Comparison of ENCODE assay signal across 17 mouse cellular contexts in genomic region chr3:100989417-100989816, GRCm38 (mm10). TPM values are rescaled to one million over a fixed set of nuclear protein-coding genes. Genes with fewer than 3 reads are reported as not detected.
DNase-seq lines count a peak whose midpoint lies in the region; TF ChIP-seq lines count a peak whose summit lies in the region.
"Had no signal": no experiment of that assay in that cellular context is flagged by ENCODE, and none has a peak within 500 bp of the region (broad histone marks: within the 10 kb centered on the region; RNA-seq: fewer than 3 reads in every experiment).

No protein-coding gene starts in this region.

- no peak for TF ChIP-seq POLR2A in kidney, adult 2 months (IDR thresholded peaks at IDR 0.05; ENCODE audit: low read depth, low read length)

- no peaks in the 10 kb centered on the region for H3K36me3 ChIP-seq in kidney, adult 2 months (ENCODE audit: control insufficient read depth, insufficient read depth, low read length)
- H3K36me3 ChIP-seq: embryonic facial prominence, embryonic 15.5 days; limb, embryonic 12.5 days had no signal

- TF ChIP-seq CTCF in kidney, adult 2 months (conservative IDR thresholded peaks at IDR 0.05; ENCODE audit: insufficient read depth, insufficient read length, low read depth, low read length) = no peak

- WGBS in kidney, adult 2 months = 44% methylated on average over 12 of the region's 12 CpGs

- H3K27me3 ChIP-seq in kidney, adult 2 months (replicated peaks; ENCODE audit: control insufficient read depth, insufficient read depth, low read length) = no peaks in the 10 kb centered on the region
- H3K27me3 ChIP-seq: embryonic facial prominence, embryonic 15.5 days; limb, embryonic 12.5 days had no signal

- H3K4me3 ChIP-seq in kidney, adult 2 months (ENCODE audit: insufficient read depth, low read depth, low read length) = no peak overlapping the region
- H3K4me3 ChIP-seq: embryonic facial prominence, embryonic 15.5 days; limb, embryonic 12.5 days had no signal

- no peak overlapping the region for H3K27ac ChIP-seq in kidney, adult 2 months (ENCODE audit: insufficient read depth, low read depth, low read length)
- H3K27ac ChIP-seq: embryonic facial prominence, embryonic 15.5 days; limb, embryonic 12.5 days; macrophage had no signal

- H3K4me1 ChIP-seq in kidney, adult 2 months (ENCODE audit: control insufficient read depth, insufficient read depth, low read length) = peaks cover 3% of the 10 kb centered on the region; the same call in 1 of the 2 replicates
- H3K4me1 ChIP-seq: embryonic facial prominence, embryonic 15.5 days; limb, embryonic 12.5 days had no signal

- DNase-seq in cerebellum, postnatal 14 days = peak; percentile 31 to 42
- no peak for DNase-seq in cerebellum, adult 9-11 months
- peak; percentile 58 for DNase-seq in kidney, postnatal 10 days
- no peak for DNase-seq in kidney, adult 2 months
- peak; percentile 18 for DNase-seq in R1 (ENCODE audit: low read depth, low spot score)
- peak; percentile 56 for DNase-seq in mesoderm, embryonic 11.5 days (ENCODE audit: low read depth, low spot score)
- DNase-seq in urinary bladder, postnatal 4 days (ENCODE audit: low spot score in 2 of 2) = no peak
- no peak for DNase-seq in ovary, postnatal 14 days (ENCODE audit: low spot score)
- DNase-seq: adrenal gland, adult 8-10 months; cerebellum, postnatal 36 days; gastrocnemius, postnatal 10 days; right cerebral cortex, postnatal 4 days had no signal

RNA-seq across cellular contexts. Expression of gene Ttf2, which starts 20.0 kb away (rescaled TPM):
- 2.6 and 3.2 TPM in 2 replicates for polyA plus RNA-seq in kidney, adult 2 months (2012; rRNA removed)

RNA-seq across cellular contexts. Expression of gene Cd101, which starts 39.9 kb away (rescaled TPM):
- polyA plus RNA-seq in kidney, adult 2 months (2012; rRNA removed) = 0.03 and 0.16 TPM in 2 replicates
- polyA plus RNA-seq: forebrain, embryonic 14.5 days; stomach, embryonic 14.5 days had no signal

Comparison
In these comparisons a context has a peak if more than half of its experiments do, and no peak if none do; other contexts are left out.
1. DNase-seq: peak in cerebellum, postnatal 14 days (2 of 2), kidney, postnatal 10 days (single experiment), R1 (single experiment) and mesoderm, embryonic 11.5 days (single experiment); none in cerebellum, adult 9-11 months (single experiment), kidney, adult 2 months (single experiment), urinary bladder, postnatal 4 days (0 of 2) and ovary, postnatal 14 days (single experiment).